Mouse (Mus musculus) intestine, embryonic 14.5 days (tissue): Measurements from ENCODE around the gene Arid5b. TPM values are rescaled to one million over a fixed set of nuclear protein-coding genes. Genes with fewer than 3 reads are reported as not detected.

Source experiments
- ATAC-seq: fragments of 200-750 bp; cut with Nextera tagmentation; replicated peaks from 2 replicates; pipeline ENCODE4 v1.8.0; 2017; ENCODE audit warnings: low read depth, moderate number of reproducible peaks, moderate TSS enrichment, moderate library complexity; ENCODE audit not compliant: low FRiP score, low TSS enrichment
- DNase-seq: peaks from one replicate; pipeline ENCODE4 v3.0.0-alpha.2; 2018; ENCODE audit warnings: low spot score
- H3K27ac ChIP-seq: fragments of 300-500 bp; sonication (generic); 2 replicates; pipeline ENCODE4 v1.5.1; 2014; ENCODE audit warnings: low read depth, mild to moderate bottlenecking, control low read depth
- H3K27me3 ChIP-seq: fragments of 300-500 bp; sonication (generic); replicated peaks from 2 replicates; pipeline ENCODE4 v1.6.1; 2014; ENCODE audit warnings: low read length, control low read depth; ENCODE audit not compliant: control insufficient read depth, insufficient read depth
- H3K36me3 ChIP-seq: fragments of 300-500 bp; sonication (generic); 2 replicates; pipeline ENCODE4 v1.6.1; 2014; ENCODE audit warnings: low read length, control low read depth; ENCODE audit not compliant: control insufficient read depth, insufficient read depth
- H3K4me1 ChIP-seq: fragments of 300-500 bp; sonication (generic); replicated peaks from 2 replicates; pipeline ENCODE4 v1.6.1; 2014; ENCODE audit warnings: low read length, control low read depth, mixed read lengths; ENCODE audit not compliant: control insufficient read depth, insufficient read depth
- H3K4me2 ChIP-seq: fragments of 300-500 bp; sonication (generic); 2 replicates; pipeline ENCODE4 v1.6.1; 2014; ENCODE audit warnings: low read length
- H3K4me3 ChIP-seq: fragments of 300-500 bp; sonication (generic); 2 replicates; pipeline ENCODE4 v1.5.1; 2014; ENCODE audit warnings: low read depth, low read length, control low read depth, mixed read lengths
- H3K9ac ChIP-seq: fragments of 300-500 bp; sonication (generic); 2 replicates; pipeline ENCODE4 v1.6.1; 2014; ENCODE audit warnings: mild to moderate bottlenecking, low read length
- H3K9me3 ChIP-seq: fragments of 300-500 bp; sonication (generic); 2 replicates; pipeline ENCODE4 v1.6.1; 2016; ENCODE audit warnings: low read length, control low read depth; ENCODE audit not compliant: control insufficient read depth
- WGBS: fragments of 180-500 bp; shearing (Covaris S2); extraction: QIAGEN DNeasy Blood & Tissue Kit; methylation state at CpG from one replicate; pipeline ENCODE4 v1.1.7; 2014; 5-methylcytosine and 5-hydroxymethylcytosine counted together
- polyA plus RNA-seq: library from polyadenylated mRNA; unstranded; fragments of >200 nt; fragmentation: Nextera tagmentation; extraction: Ambion mirVana; gene quantifications from 2 replicates; pipeline ENCODE4 v1.2.1, GENCODE M21; 2014

Gene Arid5b
- polyA plus RNA-seq, 1 experiment from 2014 or later, result 34.0 TPM

DNA sequence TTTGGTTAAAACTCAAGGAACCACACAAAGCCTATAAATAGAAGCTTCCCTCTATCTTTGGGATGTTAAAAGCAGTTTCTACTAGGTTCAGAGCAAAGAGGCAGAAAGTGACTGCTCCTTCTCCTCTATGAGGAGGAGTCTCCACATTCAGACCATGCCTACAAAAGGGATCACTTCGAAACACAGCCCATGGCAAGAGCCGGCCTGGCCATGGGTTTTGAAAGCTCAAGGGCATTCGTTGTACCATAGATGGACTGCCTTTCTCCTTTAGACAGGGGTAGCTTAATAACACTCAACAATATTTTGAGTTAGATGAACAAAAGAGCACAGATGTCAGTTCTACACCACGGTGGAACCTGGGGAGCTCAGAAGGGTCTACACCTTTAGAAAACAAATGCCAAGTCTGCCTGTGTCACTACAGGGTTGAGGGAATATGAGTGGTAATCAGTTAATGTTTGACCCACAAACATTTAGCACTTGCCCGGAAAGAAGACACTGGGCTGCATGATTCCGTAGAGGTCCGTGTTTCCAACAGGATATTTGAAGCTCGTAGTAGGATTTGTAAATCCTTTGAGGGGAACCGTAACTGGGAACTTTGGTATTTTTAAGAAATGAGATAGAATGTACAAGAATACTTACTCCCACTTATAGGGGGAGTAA, 63.6 kb downstream of the Arid5b start:
- H3K27ac ChIP-seq, result no peak overlapping the region
- no peak overlapping the region for H3K9ac ChIP-seq
- DNase-seq, result peak; percentile 43
- H3K4me3 ChIP-seq, result no peak overlapping the region
- H3K36me3 ChIP-seq, result peaks cover 28% of the 10 kb centered on the region
- WGBS, result 92% methylated on average over 9 of the region's 9 CpGs
- H3K4me2 ChIP-seq, result no peak overlapping the region
- peaks cover 32% of the 10 kb centered on the region for H3K4me1 ChIP-seq
- H3K9me3 ChIP-seq, result peaks cover 15% of the 10 kb centered on the region
- ATAC-seq, result no peak
- no peaks in the 10 kb centered on the region for H3K27me3 ChIP-seq

- Histone ChIP-seq H3K4me2 (no peak overlapping the region), H3K4me1 (peaks cover 42% of the 10 kb centered on the region), H3K9me3 (peaks cover 13% of the 10 kb centered on the region), H3K27ac (0 out of 2 replicates have a peak overlapping the region, but pooled peaks have one; percentile 33), H3K4me3 (no peak overlapping the region), H3K9ac (no peak overlapping the region), H3K27me3 (no peaks in the 10 kb centered on the region), H3K36me3 (peaks cover 20% of the 10 kb centered on the region)
- DNase-seq (peak; percentile 66), ATAC-seq (no peak)
- WGBS, result 35% methylated on average over 10 of the region's 10 CpGs
Measured at GRCm38 (mm10) chr10:68212061-68212915, 66.3 kb downstream of the Arid5b start.

DNA sequence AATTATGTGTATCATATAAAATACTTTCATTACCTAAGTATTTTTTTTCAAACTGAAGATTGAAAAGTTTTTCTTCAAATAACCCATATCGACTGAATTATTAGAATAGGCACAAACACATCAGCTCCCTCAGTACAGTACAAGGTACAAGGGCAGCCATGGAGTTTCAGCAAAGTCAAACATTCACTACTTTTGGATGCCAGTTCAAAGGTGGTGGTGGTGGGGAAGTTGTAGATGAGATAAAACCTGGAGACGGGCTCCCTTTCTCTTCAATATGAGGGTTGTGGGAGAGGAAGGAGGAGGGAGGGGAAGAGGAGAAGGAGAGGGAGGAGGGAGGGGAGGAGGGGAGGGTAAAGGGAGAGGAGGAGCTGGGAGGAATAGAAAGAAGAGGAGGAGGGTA, 67.0 kb downstream of the Arid5b start:
- WGBS, result 61% methylated on average over 2 of the region's 2 CpGs
- ATAC-seq (no peak), DNase-seq (peak; percentile 49)
- H3K4me3 ChIP-seq, result no peak overlapping the region
- 0 out of 2 replicates have a peak overlapping the region, but pooled peaks have one; percentile 33 for H3K27ac ChIP-seq
- H3K27me3 ChIP-seq, result no peaks in the 10 kb centered on the region
- no peak overlapping the region for H3K4me2 ChIP-seq
- peaks cover 6% of the 10 kb centered on the region; the same call in 1 of the 2 replicates for H3K9me3 ChIP-seq
- no peak overlapping the region for H3K9ac ChIP-seq
- 0 out of 2 replicates have a peak, but pooled peaks cover 14% of the 10 kb centered on the region for H3K36me3 ChIP-seq
- peaks cover 42% of the 10 kb centered on the region for H3K4me1 ChIP-seq

GRCm38 (mm10) chr10:68210025-68210642, 68.4 kb downstream of the Arid5b start:
- Histone ChIP-seq H3K9ac (no peak overlapping the region), H3K4me2 (no peak overlapping the region), H3K4me3 (no peak overlapping the region), H3K9me3 (no peaks in the 10 kb centered on the region), H3K36me3 (no peaks in the 10 kb centered on the region), H3K27ac (no peak overlapping the region), H3K27me3 (no peaks in the 10 kb centered on the region), H3K4me1 (peaks cover 42% of the 10 kb centered on the region)
- ATAC-seq (no peak), DNase-seq (peak; percentile 44)
- WGBS, result 86% methylated on average over 12 of the region's 12 CpGs

GRCm38 (mm10) chr10:68208670-68209065, 69.9 kb downstream of the Arid5b start:
- Histone ChIP-seq H3K4me3 (no peak overlapping the region), H3K4me1 (peaks cover 42% of the 10 kb centered on the region), H3K36me3 (peaks cover 6% of the 10 kb centered on the region; the same call in 1 of the 2 replicates), H3K9ac (no peak overlapping the region), H3K9me3 (no peaks in the 10 kb centered on the region), H3K4me2 (peak overlapping the region; percentile 39; the same call in 1 of the 2 replicates), H3K27ac (no peak overlapping the region), H3K27me3 (no peaks in the 10 kb centered on the region)
- DNase-seq (peak; percentile 45), ATAC-seq (no peak)
- 34% methylated on average over 5 of the region's 5 CpGs for WGBS

DNA sequence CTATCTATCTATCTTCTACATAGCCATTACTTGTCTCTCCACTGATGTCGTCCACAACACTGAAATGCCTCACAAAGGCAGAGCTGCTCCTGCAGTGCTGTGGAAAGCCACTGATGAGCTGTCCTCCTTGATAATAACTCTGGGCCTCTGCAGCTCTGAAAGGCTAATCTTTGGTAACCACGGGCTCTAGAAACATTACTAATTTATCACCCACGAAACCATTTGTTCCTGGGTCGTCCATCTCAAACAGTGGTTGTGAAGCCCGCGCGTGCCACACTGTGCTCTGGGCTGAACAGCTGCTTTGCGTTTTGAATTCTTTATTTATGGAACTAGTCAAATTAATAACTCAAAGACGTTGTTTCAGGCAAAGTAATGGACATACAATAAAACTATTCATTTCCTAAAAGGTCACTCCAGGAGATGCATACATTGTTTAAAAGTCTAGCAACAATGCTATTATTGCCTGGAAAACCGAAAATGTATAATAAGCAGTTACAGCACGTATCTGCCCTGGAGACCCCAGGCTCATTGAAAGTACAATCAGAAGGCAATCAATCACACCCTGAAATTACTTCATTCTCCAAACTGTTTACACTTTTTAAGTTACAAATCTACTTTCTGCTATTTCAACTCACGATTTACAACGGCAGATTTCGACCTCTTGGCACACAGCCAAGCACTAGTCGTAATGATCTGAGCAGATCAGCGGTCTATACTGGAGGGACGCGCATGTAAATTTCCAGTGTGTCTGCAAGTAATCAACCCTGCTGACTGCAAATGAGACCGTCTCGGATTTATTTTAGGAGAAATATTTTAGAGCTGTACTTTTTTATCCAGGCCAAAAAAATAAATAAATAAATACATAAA, 70.5 kb downstream of the Arid5b start:
- peak overlapping the region; percentile 39 for H3K4me2 ChIP-seq
- H3K4me3 ChIP-seq, result no peak overlapping the region
- 0 out of 2 replicates have a peak overlapping the region, but pooled peaks have one; percentile 34 for H3K27ac ChIP-seq

GRCm38 (mm10) chr10:68204391-68204790, 74.1 kb downstream of the Arid5b start:
- Histone ChIP-seq H3K4me2 (no peak overlapping the region), H3K4me3 (no peak overlapping the region), H3K4me1 (peaks cover 17% of the 10 kb centered on the region), H3K27ac (no peak overlapping the region), H3K27me3 (no peaks in the 10 kb centered on the region), H3K9me3 (no peaks in the 10 kb centered on the region), H3K36me3 (peaks cover 23% of the 10 kb centered on the region), H3K9ac (no peak overlapping the region)
- WGBS, result 92% methylated on average over 6 of the region's 6 CpGs
- ATAC-seq, result no peak
- peak; percentile 20 for DNase-seq

More for the DNA sequence above, 70.5 kb downstream of the Arid5b start:
- Histone ChIP-seq H3K4me1 (peaks cover 42% of the 10 kb centered on the region), H3K36me3 (peaks cover 6% of the 10 kb centered on the region; the same call in 1 of the 2 replicates), H3K27me3 (no peaks in the 10 kb centered on the region), H3K9me3 (no peaks in the 10 kb centered on the region), H3K9ac (no peak overlapping the region)
- 10% methylated on average over 20 of the region's 20 CpGs for WGBS
- ATAC-seq, result peak; percentile 71; the same call in 1 of the 2 replicates
- DNase-seq, result peak; percentile 79

DNA sequence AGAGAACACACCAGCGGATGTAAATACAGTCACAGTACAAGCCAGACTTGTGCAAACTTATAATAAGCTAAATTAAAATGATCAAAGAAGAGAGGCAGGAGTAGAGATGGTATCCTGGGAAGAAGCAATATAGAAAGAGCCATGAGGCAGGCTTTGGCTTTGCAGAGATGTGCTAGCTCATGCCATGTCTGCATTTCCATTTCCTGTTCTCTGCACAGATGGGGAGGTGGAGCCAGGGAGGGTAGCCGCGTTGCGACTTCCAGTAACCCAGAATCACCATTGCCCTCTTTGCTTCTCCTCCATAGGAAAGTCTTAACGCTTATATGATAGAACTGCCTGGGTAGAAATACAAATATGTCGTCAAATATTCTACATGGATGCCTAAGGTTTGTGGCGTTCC, 74.7 kb downstream of the Arid5b start:
- peaks cover 23% of the 10 kb centered on the region for H3K36me3 ChIP-seq
- H3K9ac ChIP-seq, result no peak overlapping the region
- H3K9me3 ChIP-seq, result no peaks in the 10 kb centered on the region
- no peak overlapping the region for H3K4me2 ChIP-seq
- no peaks in the 10 kb centered on the region for H3K27me3 ChIP-seq
- ATAC-seq (no peak), DNase-seq (peak; percentile 13)
- no peak overlapping the region for H3K27ac ChIP-seq
- no peak overlapping the region for H3K4me3 ChIP-seq
- peaks cover 12% of the 10 kb centered on the region for H3K4me1 ChIP-seq
- 87% methylated on average over 7 of the region's 7 CpGs for WGBS
